Mouse (Mus musculus) embryonic fibroblast, embryonic 13.5 days (primary cell): Measurements from ENCODE around the gene Gng10.

Experiments used
- CTCF ChIP-seq: IDR thresholded peaks from 2 replicates; pipeline ENCODE4 v1.5.1; 2011; ENCODE audit warnings: mild to moderate bottlenecking, control low read depth, low read length, moderate library complexity, borderline replicate concordance; ENCODE audit not compliant: insufficient read depth
- POLR2A ChIP-seq: IDR thresholded peaks from 2 replicates; pipeline ENCODE4 v1.6.1; 2011; ENCODE audit warnings: low read depth, mild to moderate bottlenecking, control low read depth, low read length, moderate library complexity

GRCm38 (mm10) chr4:59006211-59006610 is 28.7 kb upstream of the Gng10 start:
- TF ChIP-seq CTCF (no peak), POLR2A (no peak)
